Mouse (Mus musculus): Measurements from ENCODE around the gene Pold1.

The Pold1 gene

DNA sequence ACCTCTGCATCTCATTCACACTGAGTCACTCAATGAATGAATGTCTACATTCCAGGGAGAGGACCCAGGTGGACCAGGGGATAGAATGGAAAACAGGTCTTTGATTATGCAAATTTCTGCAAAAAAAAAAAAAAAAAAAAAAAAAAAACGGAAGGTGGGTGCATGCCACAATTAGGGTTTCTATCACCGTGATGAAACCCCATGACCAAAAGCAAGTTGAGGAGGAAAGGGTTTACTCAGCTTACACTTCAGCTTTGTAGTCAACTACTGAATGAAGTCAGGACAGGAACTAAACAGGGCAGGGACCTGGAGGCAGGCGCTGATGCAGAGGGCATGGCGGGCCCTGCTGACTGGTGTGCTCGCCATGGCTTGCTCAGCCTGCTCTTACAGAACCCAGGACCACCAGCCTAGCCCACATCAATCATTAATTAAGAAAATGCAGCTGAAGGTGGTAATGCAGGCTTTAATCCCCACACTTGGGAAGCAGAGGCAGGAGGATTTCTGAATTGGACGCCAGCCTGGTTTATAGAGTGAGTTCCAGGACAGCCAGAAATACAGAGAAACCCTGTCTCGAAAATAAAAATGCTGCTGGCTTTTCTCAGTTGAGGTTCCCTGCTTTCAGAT, 63.0 kb downstream of the Pold1 start:
- DNase-seq (ENCODE audit: low spot score): no peak

DNA sequence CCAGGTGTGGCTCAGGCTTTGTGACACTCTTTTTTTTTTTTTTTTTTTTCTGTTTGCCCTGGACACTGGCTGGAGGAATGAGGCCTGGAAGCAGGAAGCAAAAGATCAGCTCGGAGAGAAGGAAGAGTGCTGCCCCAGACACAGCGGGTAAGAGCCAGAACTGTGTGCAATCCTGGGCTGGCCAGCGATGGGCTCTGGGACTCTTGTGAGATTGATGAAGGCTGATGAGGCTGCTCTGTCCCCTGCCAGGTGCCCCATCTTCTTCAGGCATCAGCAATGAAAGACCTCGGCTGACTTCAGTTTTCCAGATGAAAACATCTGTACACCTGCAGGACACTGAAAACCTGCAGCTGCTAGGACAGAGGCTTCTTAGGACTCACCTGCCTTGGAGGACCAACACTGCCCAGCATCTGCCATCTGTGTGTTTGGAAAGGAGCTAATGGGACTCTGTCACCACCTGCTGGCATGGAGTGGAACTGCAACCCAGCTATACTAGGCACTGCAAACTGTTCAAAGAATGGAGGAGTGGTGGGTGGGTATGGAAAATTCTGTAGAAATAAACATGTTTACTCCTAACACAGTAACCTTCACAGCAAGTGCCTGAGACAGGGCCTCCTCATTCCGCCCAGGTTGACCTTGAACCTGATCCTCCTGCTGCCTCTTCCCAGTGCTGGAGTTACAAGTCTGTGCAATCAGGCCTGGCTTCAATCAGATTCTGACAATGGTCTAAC, 63.6 kb downstream of the Pold1 start:
- DNase-seq (ENCODE audit: low spot score): peak; percentile 68

DNA sequence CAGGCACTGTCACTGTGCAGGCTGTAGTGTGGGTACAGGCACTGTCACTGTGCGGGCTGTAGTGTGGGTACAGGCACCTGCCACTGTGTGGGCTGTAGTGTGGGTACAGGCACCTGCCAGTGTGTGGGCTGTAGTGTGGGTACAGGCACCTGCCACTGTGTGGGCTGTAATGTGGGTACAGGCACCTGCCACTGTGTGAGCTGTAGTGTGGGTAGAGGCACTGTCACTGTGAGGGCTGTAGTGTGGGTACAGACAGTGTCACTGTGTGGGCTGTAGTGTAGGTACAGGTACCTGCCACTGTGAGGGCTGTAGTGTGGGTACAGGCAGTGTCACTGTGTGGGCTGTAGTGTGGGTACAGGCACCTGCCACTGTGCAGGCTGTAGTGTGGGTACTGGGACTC, 64.5 kb downstream of the Pold1 start:
- no peak for DNase-seq (ENCODE audit: low spot score)

DNA sequence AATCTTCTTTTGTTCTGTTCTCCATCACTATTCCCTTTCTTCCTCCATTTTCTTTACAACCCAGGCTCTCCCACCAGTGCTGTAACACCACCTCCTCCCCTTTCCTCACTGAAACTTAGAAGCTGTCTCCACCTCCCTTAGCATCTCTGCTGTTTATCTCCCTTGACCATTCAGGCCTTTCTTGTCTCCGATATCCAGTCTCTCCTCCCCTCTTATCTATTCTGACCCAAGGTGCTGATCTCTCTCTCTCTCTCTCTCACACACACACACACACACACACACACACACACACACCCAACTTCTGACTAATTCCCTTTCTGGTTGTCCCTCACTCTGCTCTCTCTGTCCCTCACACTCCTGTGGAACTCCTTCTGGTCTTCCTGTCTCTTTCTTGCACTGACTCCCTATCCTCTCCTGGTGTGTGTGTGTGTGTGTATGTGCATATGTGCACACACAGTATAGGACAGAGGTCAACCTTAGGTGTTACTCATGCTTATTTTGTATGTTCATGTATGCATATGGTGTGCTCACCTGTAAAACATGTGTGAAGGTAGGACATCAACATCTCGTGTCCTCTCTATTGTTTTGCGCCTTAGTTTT, 65.7 kb downstream of the Pold1 start:
- no peak for DNase-seq (ENCODE audit: low spot score)
